Comparison of ENCODE assay signal across 7 mouse cellular contexts in genomic region chr2:155818596-155819391, GRCm38 (mm10). TPM values are rescaled to one million over a fixed set of nuclear protein-coding genes. Genes with fewer than 3 reads are reported as not detected.
DNase-seq lines count a peak whose midpoint lies in the region; ATAC-seq lines count a peak whose summit lies in the region.

No protein-coding gene starts in this region.

- H3K4me2 ChIP-seq in embryonic facial prominence, embryonic 11.5 days (ENCODE audit: low read depth, low read length), result peak overlapping the region; percentile 86
- H3K4me2 ChIP-seq in limb, embryonic 11.5 days (ENCODE audit: low read depth, severe bottlenecking), result peak overlapping the region; percentile 90
- H3K4me2 ChIP-seq in midbrain, embryonic 14.5 days (ENCODE audit: low read length), result peak overlapping the region; percentile 84

- no peaks in the 10 kb centered on the region for H3K27me3 ChIP-seq in embryonic facial prominence, embryonic 11.5 days (ENCODE audit: control insufficient read depth, insufficient read depth, low read length)
- H3K27me3 ChIP-seq in limb, embryonic 11.5 days (ENCODE audit: control insufficient read depth, insufficient read depth, low read length), result no peaks in the 10 kb centered on the region
- no peaks in the 10 kb centered on the region for H3K27me3 ChIP-seq in midbrain, embryonic 14.5 days (ENCODE audit: control insufficient read depth, insufficient read depth, low read length)

- ATAC-seq in embryonic facial prominence, embryonic 11.5 days (replicated peaks; ENCODE audit: insufficient number of reproducible peaks, low FRiP score, low TSS enrichment, low read depth), result peak; percentile 87
- peak; percentile 92 for ATAC-seq in limb, embryonic 11.5 days (ENCODE audit: insufficient number of reproducible peaks, low FRiP score, low TSS enrichment, low read depth)
- peak; percentile 90 for ATAC-seq in midbrain, embryonic 14.5 days (ENCODE audit: low FRiP score, low TSS enrichment)

- peaks cover 3% of the 10 kb centered on the region for H3K36me3 ChIP-seq in embryonic facial prominence, embryonic 11.5 days (replicated peaks; ENCODE audit: control insufficient read depth, insufficient read depth, low read depth, low read length)
- H3K36me3 ChIP-seq in limb, embryonic 11.5 days (ENCODE audit: control insufficient read depth, insufficient read depth, low read length), result peaks cover 8% of the 10 kb centered on the region
- peaks cover 59% of the 10 kb centered on the region for H3K36me3 ChIP-seq in midbrain, embryonic 14.5 days (ENCODE audit: control insufficient read depth, insufficient read depth, low read length)

- peak overlapping the region; percentile 10; the same call in 1 of the 2 replicates for H3K27ac ChIP-seq in embryonic facial prominence, embryonic 11.5 days (replicated peaks; ENCODE audit: low read depth, low read length)
- no peak overlapping the region for H3K27ac ChIP-seq in limb, embryonic 11.5 days (replicated peaks; ENCODE audit: low read depth, low read length)
- H3K27ac ChIP-seq in midbrain, embryonic 14.5 days (replicated peaks; ENCODE audit: low read depth, low read length), result peak overlapping the region; percentile 83

- H3K9me3 ChIP-seq in embryonic facial prominence, embryonic 11.5 days (replicated peaks; ENCODE audit: control insufficient read depth, low read length), result no peaks in the 10 kb centered on the region
- no peaks in the 10 kb centered on the region for H3K9me3 ChIP-seq in limb, embryonic 11.5 days (ENCODE audit: control insufficient read depth, low read length)
- no peaks in the 10 kb centered on the region for H3K9me3 ChIP-seq in midbrain, embryonic 14.5 days (ENCODE audit: control insufficient read depth, low read length)

- H3K4me3 ChIP-seq in embryonic facial prominence, embryonic 11.5 days (ENCODE audit: low read depth, low read length), result peak overlapping the region; percentile 54
- H3K4me3 ChIP-seq in limb, embryonic 11.5 days (ENCODE audit: low read depth, low read length), result peak overlapping the region; percentile 57
- H3K4me3 ChIP-seq in midbrain, embryonic 14.5 days (replicated peaks; ENCODE audit: low read depth, low read length), result peak overlapping the region; percentile 48

- DNase-seq in adrenal gland, postnatal 14 days, result peak; percentile 98
- peak; percentile 93 for DNase-seq in embryonic facial prominence, embryonic 11.5 days (ENCODE audit: low spot score)
- peak; percentile 100 for DNase-seq in heart, adult 11 months
- DNase-seq in kidney, adult 18-20 months, result peak; percentile 96
- peak; percentile 88 for DNase-seq in limb, embryonic 11.5 days (ENCODE audit: low spot score)
- DNase-seq in midbrain, embryonic 14.5 days, result peak; percentile 91
- peak; percentile 91 to 97 for DNase-seq in spleen, adult 18-20 months

- WGBS in embryonic facial prominence, embryonic 11.5 days, result 2% methylated on average over 37 of the region's 37 CpGs
- WGBS in limb, embryonic 11.5 days, result 3% methylated on average over 37 of the region's 37 CpGs
- WGBS in midbrain, embryonic 14.5 days, result 3% methylated on average over 36 of the region's 37 CpGs

- H3K4me1 ChIP-seq in embryonic facial prominence, embryonic 11.5 days (ENCODE audit: control insufficient read depth, insufficient read depth, low read length), result no peaks in the 10 kb centered on the region
- peaks cover 8% of the 10 kb centered on the region for H3K4me1 ChIP-seq in limb, embryonic 11.5 days (ENCODE audit: control insufficient read depth, insufficient read depth, low read length)
- H3K4me1 ChIP-seq in midbrain, embryonic 14.5 days (ENCODE audit: control insufficient read depth, insufficient read depth, low read length), result peaks cover 17% of the 10 kb centered on the region

- peak overlapping the region; percentile 75 for H3K9ac ChIP-seq in embryonic facial prominence, embryonic 11.5 days (replicated peaks; ENCODE audit: low read length)
- peak overlapping the region; percentile 77 for H3K9ac ChIP-seq in limb, embryonic 11.5 days (ENCODE audit: low read length)
- H3K9ac ChIP-seq in midbrain, embryonic 14.5 days (replicated peaks; ENCODE audit: low read length), result peak overlapping the region; percentile 78

RNA-seq across cellular contexts. Expression of gene BC029722, which starts 0.4 kb away (rescaled TPM):
- total RNA-seq in adrenal gland, postnatal 14 days (2021), result 81.1 and 87.2 TPM in 2 replicates
- 5.7 and 6.6 TPM in 2 replicates for polyA plus RNA-seq in embryonic facial prominence, embryonic 11.5 days (2014; fragmentation: Nextera tagmentation; extraction: Ambion mirVana)
- 6.2 and 6.4 TPM in 2 replicates for polyA plus RNA-seq in limb, embryonic 11.5 days (2014; fragmentation: Nextera tagmentation; extraction: Ambion mirVana)
- polyA plus RNA-seq in midbrain, embryonic 14.5 days (2014; fragmentation: Nextera tagmentation; extraction: Ambion mirVana), result 25.5 and 38.5 TPM in 2 replicates

RNA-seq across cellular contexts. Expression of gene Eif6, which starts 7.9 kb away (rescaled TPM):
- 113 and 133 TPM in 2 replicates for total RNA-seq in adrenal gland, postnatal 14 days (2021)
- polyA plus RNA-seq in embryonic facial prominence, embryonic 11.5 days (2014; fragmentation: Nextera tagmentation; extraction: Ambion mirVana), result 198 and 213 TPM in 2 replicates
- polyA plus RNA-seq in limb, embryonic 11.5 days (2014; fragmentation: Nextera tagmentation; extraction: Ambion mirVana), result 201 and 215 TPM in 2 replicates
- 129 and 134 TPM in 2 replicates for polyA plus RNA-seq in midbrain, embryonic 14.5 days (2014; fragmentation: Nextera tagmentation; extraction: Ambion mirVana)

RNA-seq across cellular contexts. Expression of gene Fam83c, which starts 15.9 kb away (rescaled TPM):
- total RNA-seq in adrenal gland, postnatal 14 days (2021), result not detected in 2 replicates
- 0.14 and 0.15 TPM in 2 replicates for polyA plus RNA-seq in embryonic facial prominence, embryonic 11.5 days (2014; fragmentation: Nextera tagmentation; extraction: Ambion mirVana)
- 0.30 and 0.32 TPM in 2 replicates for polyA plus RNA-seq in limb, embryonic 11.5 days (2014; fragmentation: Nextera tagmentation; extraction: Ambion mirVana)
- polyA plus RNA-seq in midbrain, embryonic 14.5 days (2014; fragmentation: Nextera tagmentation; extraction: Ambion mirVana), result 0.38 and 0.41 TPM in 2 replicates

RNA-seq across cellular contexts. Expression of gene Mmp24, which starts 43.7 kb away (rescaled TPM):
- total RNA-seq in adrenal gland, postnatal 14 days (2021), result 2.6 and 3.4 TPM in 2 replicates
- 0.70 and 0.73 TPM in 2 replicates for polyA plus RNA-seq in embryonic facial prominence, embryonic 11.5 days (2014; fragmentation: Nextera tagmentation; extraction: Ambion mirVana)
- not detected in 2 replicates for polyA plus RNA-seq in limb, embryonic 11.5 days (2014; fragmentation: Nextera tagmentation; extraction: Ambion mirVana)
- 17.7 and 24.6 TPM in 2 replicates for polyA plus RNA-seq in midbrain, embryonic 14.5 days (2014; fragmentation: Nextera tagmentation; extraction: Ambion mirVana)
